Mouse (Mus musculus) ES-E14 (cell line): ENCODE measurements around the gene Slc5a4a. TPM values are rescaled to one million over a fixed set of nuclear protein-coding genes. Genes with fewer than 3 reads are reported as not detected.

Experiments used
- DNase-seq: peaks from one replicate; pipeline ENCODE4 v3.0.0-alpha.2; 2013; ENCODE audit warnings: low read depth, low spot score
- H3K27ac ChIP-seq: 2 replicates; pipeline ENCODE4 v1.5.1; 2012; ENCODE audit warnings: low read depth, mild to moderate bottlenecking, low read length, moderate library complexity, mixed read lengths; ENCODE audit not compliant: poor library complexity, insufficient read depth, severe bottlenecking
- H3K36me3 ChIP-seq: 2 replicates; pipeline ENCODE4 v1.6.1; 2012; ENCODE audit warnings: mild to moderate bottlenecking, low read length, moderate library complexity, mixed read lengths; ENCODE audit not compliant: control insufficient read depth, poor library complexity, insufficient read depth, severe bottlenecking
- H3K4me1 ChIP-seq, 2 experiments: fragments of 150-350 bp in 1 of 2; sonication (generic) in 1 of 2; 2 replicates each; pipeline ENCODE4 v1.6.1; 2012; ENCODE audit warnings: low read length in 2 of 2, mild to moderate bottlenecking in 1 of 2, mixed read lengths in 1 of 2; ENCODE audit not compliant: control insufficient read depth in 2 of 2, insufficient read depth in 2 of 2, poor library complexity in 1 of 2
- H3K4me3 ChIP-seq, 2 experiments: fragments of 150-350 bp in 1 of 2; sonication (generic) in 1 of 2; 2 replicates each; pipeline ENCODE4 v1.5.1; 2012; ENCODE audit warnings: low read length in 2 of 2, low read depth in 1 of 2, mild to moderate bottlenecking in 1 of 2, mixed read lengths in 1 of 2; ENCODE audit not compliant: insufficient read depth in 1 of 2, poor library complexity in 1 of 2, severe bottlenecking in 1 of 2
- H3K9ac ChIP-seq: 2 replicates; pipeline ENCODE4 v1.6.1; 2012; ENCODE audit warnings: low read depth, mild to moderate bottlenecking, low read length, mixed read lengths; ENCODE audit not compliant: poor library complexity, insufficient read depth, severe bottlenecking
- H3K9me3 ChIP-seq: fragments of 150-350 bp; sonication (generic); 2 replicates; pipeline ENCODE4 v1.6.1; 2012; ENCODE audit warnings: low read depth, mild to moderate bottlenecking, low read length; ENCODE audit not compliant: control insufficient read depth, insufficient read depth
- CHD2 ChIP-seq: IDR thresholded peaks from 2 replicates; pipeline ENCODE4 v1.6.1; 2014; ENCODE audit warnings: mild to moderate bottlenecking, low read depth, low read length, inconsistent platforms
- HCFC1 ChIP-seq: IDR thresholded peaks from 2 replicates; pipeline ENCODE4 v1.6.1; 2012; ENCODE audit warnings: low read length, inconsistent platforms, borderline replicate concordance; ENCODE audit not compliant: insufficient read depth
- MAFK ChIP-seq: IDR thresholded peaks from 2 replicates; pipeline ENCODE4 v1.6.1; 2014; ENCODE audit warnings: mild to moderate bottlenecking, low read depth, low read length, inconsistent platforms; ENCODE audit not compliant: insufficient read depth
- ZC3H11A ChIP-seq: IDR thresholded peaks from 2 replicates; pipeline ENCODE4 v1.6.1; 2012; ENCODE audit warnings: low read depth, mild to moderate bottlenecking, inconsistent platforms, low read length, borderline replicate concordance
- ZNF384 ChIP-seq: IDR thresholded peaks from 2 replicates; pipeline ENCODE4 v1.6.1; 2012; ENCODE audit warnings: low read depth, low read length, inconsistent platforms
- in situ Hi-C, 2 experiments: fragments of 600-800 bp; cut with MboI; formaldehyde crosslinking; loops; one replicate each; pipeline ENCODE4 v1.15.1; 2025; ENCODE audit warnings: low sequenced_read_pairs in 2 of 2, inconsistent platforms in 1 of 2; ENCODE audit not compliant: unreplicated experiment in 2 of 2
- total RNA-seq: library from RNA; depleted of rRNA; stranded (reverse); fragments of 300-350 nt; gene quantifications from 2 replicates; pipeline ENCODE4 v1.2.3, GENCODE M21; 2012

Slc5a4a gene
- total RNA-seq, 1 experiment = 0.18 TPM

GRCm38 (mm10) chr10:76201416-76201815 lies 54.2 kb downstream of the Slc5a4a start:
- Histone ChIP-seq H3K4me1 (0 out of 4 replicates have a peak, but pooled peaks cover 0 to 2% of the 10 kb centered on the region in 2 experiments), H3K9me3 (no peaks in the 10 kb centered on the region), H3K9ac (no peak overlapping the region), H3K4me3 (no peak overlapping the region), H3K27ac (no peak overlapping the region), H3K36me3 (no peaks in the 10 kb centered on the region)
- DNase-seq = no peak
- in situ Hi-C loops = no loop called here
- no peak for TF ChIP-seq CHD2
- no peak for TF ChIP-seq HCFC1
- TF ChIP-seq ZNF384 = no peak
- no peak for TF ChIP-seq ZC3H11A
- TF ChIP-seq MAFK = no peak

DNA sequence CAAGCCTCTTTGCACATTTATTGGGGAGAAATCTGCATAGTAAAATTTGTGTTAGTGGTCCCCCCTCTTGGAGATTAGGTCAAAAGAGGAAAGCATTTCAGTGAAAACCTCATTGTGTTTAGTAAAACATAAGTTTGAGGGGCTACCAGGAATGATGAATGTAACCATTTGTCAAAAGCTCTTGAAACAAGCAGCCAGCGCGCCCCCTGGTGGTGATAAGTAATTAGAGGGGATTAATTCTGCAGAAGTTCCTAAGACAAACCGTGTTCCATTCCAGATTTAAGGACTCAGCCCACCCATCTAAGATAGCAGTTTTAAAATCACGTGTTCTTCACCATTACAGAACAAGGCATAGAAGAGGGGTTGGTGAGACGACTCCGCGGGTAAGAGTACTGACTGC lies 54.7 kb downstream of the Slc5a4a start:
- Histone ChIP-seq H3K27ac (no peak overlapping the region), H3K9me3 (no peaks in the 10 kb centered on the region), H3K36me3 (no peaks in the 10 kb centered on the region), H3K9ac (no peak overlapping the region), H3K4me1 (0 out of 4 replicates have a peak, but pooled peaks cover 0 to 2% of the 10 kb centered on the region in 2 experiments), H3K4me3 (no peak overlapping the region)
- peak; percentile 90 for DNase-seq
- TF ChIP-seq MAFK (no peak), ZC3H11A (peak; percentile 31; the same call in 1 of the 2 replicates), ZNF384 (no peak), HCFC1 (no peak), CHD2 (no peak)
- in situ Hi-C loops = no loop called here

DNA sequence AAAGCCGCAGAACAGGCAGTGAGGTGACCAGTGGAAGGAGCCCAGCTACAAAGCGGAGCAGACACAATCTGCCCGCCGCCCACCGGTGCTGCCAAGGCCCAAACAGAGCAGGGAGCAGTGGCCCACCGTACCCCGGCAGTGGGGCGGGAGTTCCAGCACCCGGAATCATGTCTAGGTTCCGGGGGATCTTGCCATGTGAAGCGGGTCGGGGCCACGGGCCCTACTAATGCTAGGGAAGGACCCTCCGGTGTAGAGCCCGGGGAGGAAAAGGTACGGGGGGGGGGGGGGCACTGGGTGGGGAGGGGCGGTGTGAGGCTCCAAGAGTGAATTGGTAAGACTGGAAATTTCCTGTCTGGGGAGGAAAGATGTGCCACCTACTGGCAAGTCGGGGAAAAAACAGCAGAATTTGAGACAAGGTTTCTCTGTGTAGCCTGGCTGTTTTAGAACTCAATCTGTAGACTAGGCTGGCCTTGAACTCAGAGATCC lies 56.6 kb downstream of the Slc5a4a start:
- peak overlapping the region; percentile 76 for H3K9ac ChIP-seq
- no peaks in the 10 kb centered on the region; the same call in 1 of the 2 replicates for H3K36me3 ChIP-seq
- no peaks in the 10 kb centered on the region for H3K9me3 ChIP-seq
- H3K27ac ChIP-seq = no peak overlapping the region
- H3K4me1 ChIP-seq = 0 out of 4 replicates have a peak, but pooled peaks cover 0 to 2% of the 10 kb centered on the region in 2 experiments
- DNase-seq = peak; percentile 41
- in situ Hi-C loops = no loop called here
- H3K4me3 ChIP-seq = peak overlapping the region; percentile 59 to 69
- TF ChIP-seq ZC3H11A (no peak), MAFK (no peak), HCFC1 (no peak), ZNF384 (no peak), CHD2 (no peak)

- no peaks in the 10 kb centered on the region for H3K9me3 ChIP-seq
- 0 out of 4 replicates have a peak, but pooled peaks cover 0 to 2% of the 10 kb centered on the region in 2 experiments for H3K4me1 ChIP-seq
- DNase-seq = no peak
- in situ Hi-C loops = no loop called here
- TF ChIP-seq HCFC1 = no peak
- H3K4me3 ChIP-seq = no peak overlapping the region
- no peaks in the 10 kb centered on the region; the same call in 1 of the 2 replicates for H3K36me3 ChIP-seq
- H3K9ac ChIP-seq = no peak overlapping the region
- no peak overlapping the region for H3K27ac ChIP-seq
Measured at GRCm38 (mm10) chr10:76207262-76207796, 60.1 kb downstream of the Slc5a4a start.
